Mouse (Mus musculus) layer of hippocampus, postnatal 25 days (tissue): Measurements from ENCODE around the gene Bin2. TPM values are rescaled to one million over a fixed set of nuclear protein-coding genes. Genes with fewer than 3 reads are reported as not detected.
A peak's percentile ranks its signal among the peaks of the same experiment; 100 is the strongest.
"Not testable (repeated sequence)": the region's sequence is repeated elsewhere in the genome, so short reads cannot be mapped to it uniquely, and the experiment has no call there.

Source experiments
- DNase-seq, 2 experiments: peaks; one replicate each; pipeline ENCODE4 v3.0.0; 2022; ENCODE audit warnings: mixed read lengths in 2 of 2, low spot score in 1 of 2; ENCODE audit errors: extremely low spot score in 1 of 2
- total RNA-seq, 2 experiments: library from RNA; stranded (reverse); gene quantifications; 2 replicates each; pipeline ENCODE4 v1.2.3; 2021

Gene Bin2
- total RNA-seq, 2 experiments from 2014 or later, result 5.7 to 6.0 TPM

DNA sequence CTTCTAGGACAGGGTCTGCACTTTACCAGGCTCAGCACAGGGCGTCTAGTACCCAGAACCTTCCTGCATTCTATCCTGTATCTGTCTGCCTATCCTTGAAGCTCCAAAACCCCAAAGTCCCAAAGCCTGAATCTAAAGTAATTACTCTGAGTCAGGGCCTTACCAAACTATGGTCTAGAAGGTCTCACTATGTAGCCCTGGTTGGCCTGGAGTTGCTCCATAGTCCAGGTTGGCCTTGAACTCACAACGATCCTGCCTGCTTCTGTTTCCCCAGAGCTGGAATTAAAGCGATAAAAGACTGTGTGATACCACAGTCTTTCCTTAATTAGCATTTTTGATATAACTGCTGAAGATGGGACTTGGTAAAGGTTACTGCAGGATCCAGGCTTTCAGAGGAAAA lies 44.9 kb downstream of the Bin2 start:
- DNase-seq, result no peak

DNA sequence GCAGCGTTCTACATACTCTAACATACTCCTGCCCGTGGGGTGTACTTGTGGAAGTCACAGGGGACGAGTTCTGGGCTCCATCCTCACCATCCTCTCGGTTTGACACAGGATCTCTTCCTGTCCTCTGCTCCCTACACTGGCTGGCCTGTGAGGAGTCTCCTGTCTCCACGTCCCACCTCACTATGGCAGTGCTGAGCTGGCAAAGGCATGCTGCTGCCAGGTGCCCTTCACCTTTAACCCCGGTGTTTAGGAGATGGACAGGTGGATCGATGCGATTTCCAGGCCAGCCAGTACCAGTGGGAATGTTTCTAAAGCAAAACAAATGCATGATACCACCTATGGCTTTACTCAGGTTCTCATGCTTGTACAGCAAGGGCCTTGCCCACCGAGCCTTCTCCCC lies 45.6 kb downstream of the Bin2 start:
- DNase-seq, result no peak

DNA sequence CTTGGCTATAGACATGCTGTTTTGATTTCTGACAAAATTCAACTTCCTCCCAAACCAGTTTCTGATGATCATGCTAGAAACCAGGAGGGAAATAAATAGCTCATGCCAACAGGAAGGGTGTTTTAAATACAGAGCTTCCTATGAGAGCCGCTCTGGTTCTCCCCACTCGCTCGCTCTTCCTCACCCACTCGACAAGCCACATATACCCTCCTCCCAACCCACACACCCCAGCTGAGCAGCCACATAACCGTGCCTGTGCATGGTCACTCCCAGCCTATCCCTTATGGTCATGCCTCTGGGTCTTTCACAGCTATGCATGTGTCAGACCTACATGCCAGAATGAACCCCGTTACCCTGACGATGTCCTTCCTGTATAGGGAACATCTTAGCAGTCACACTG lies 47.2 kb downstream of the Bin2 start:
- DNase-seq, result no peak

DNA sequence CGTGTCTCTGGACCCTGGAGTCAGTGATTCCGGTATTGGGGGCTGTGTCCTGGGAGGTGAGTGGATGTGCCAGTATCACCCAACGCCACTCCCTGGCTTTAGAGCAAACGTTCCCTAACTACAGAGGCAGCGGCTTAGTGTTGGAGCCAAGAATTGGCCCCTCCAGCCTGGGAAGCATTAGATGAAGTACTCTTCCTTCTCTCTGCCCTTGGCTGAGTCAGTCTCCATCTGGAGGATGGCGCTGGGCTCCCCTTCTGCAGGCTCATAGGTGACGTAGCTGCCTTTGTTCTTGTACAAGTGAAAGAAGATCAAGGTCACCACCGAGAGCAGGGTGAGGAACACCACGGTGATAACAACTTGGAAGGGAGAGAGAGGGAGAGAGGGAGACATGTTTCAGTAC lies 47.7 kb downstream of the Bin2 start:
- DNase-seq, result not testable (repeated sequence)

DNA sequence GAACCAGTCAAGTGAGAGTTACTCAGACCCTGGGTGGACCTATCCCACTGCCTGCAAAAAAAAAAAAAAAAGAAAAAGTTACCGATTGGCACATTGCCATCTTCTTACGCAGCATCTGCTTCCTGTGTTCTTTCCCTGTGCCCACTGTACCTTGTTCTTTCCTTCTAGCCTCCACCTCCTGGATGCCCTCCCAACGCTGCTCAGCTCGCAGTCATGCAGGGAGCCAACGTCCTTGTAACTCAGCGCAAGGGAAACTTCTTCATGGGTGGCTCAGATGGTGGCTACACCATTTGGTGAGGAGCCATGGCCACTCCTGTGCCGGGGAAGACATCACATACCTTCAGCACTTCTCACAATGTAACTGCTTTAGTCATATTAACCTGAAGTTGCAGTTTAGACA lies 50.2 kb downstream of the Bin2 start:
- no peak for DNase-seq

DNA sequence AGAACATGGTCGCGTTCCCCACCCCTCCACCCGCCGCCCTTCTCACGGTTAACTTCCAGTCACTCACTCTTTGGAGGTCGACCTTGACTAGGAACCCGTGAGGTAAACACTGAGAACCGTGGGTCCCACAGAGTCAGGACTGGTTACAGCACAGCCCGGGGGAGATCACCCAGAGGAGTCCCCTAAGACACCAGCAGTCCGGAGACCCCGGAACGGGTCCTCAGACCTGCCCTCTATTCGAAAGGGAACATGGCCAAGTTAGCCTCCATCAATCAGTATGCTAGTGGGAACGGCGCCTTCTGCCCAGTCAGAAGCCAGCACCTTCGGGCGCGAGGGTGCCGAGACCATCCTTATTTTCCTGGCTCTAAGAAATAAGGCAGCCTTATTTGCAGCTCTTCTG lies 53.1 kb downstream of the Bin2 start:
- no peak for DNase-seq

DNA sequence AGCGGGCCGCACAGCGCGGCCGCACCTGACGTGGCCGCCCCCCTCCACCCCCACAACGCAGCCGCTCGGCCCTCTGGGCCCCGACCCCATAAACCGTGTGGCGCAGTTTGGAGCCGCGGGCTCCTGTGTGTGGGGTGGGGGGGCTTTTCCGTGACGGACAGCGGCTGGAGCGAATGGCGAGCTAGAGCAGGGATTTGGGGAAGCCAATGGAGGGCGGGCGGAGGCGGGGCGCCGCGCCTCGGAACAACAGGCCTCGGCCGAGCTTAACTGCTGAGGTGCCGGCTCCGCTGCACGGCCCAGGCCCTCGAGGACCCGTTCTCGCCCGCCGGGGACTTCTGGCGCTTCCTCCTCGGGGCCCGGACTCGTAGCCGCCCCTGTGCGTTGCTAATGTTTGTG lies 53.5 kb downstream of the Bin2 start:
- peak; percentile 83 to 89 for DNase-seq

DNA sequence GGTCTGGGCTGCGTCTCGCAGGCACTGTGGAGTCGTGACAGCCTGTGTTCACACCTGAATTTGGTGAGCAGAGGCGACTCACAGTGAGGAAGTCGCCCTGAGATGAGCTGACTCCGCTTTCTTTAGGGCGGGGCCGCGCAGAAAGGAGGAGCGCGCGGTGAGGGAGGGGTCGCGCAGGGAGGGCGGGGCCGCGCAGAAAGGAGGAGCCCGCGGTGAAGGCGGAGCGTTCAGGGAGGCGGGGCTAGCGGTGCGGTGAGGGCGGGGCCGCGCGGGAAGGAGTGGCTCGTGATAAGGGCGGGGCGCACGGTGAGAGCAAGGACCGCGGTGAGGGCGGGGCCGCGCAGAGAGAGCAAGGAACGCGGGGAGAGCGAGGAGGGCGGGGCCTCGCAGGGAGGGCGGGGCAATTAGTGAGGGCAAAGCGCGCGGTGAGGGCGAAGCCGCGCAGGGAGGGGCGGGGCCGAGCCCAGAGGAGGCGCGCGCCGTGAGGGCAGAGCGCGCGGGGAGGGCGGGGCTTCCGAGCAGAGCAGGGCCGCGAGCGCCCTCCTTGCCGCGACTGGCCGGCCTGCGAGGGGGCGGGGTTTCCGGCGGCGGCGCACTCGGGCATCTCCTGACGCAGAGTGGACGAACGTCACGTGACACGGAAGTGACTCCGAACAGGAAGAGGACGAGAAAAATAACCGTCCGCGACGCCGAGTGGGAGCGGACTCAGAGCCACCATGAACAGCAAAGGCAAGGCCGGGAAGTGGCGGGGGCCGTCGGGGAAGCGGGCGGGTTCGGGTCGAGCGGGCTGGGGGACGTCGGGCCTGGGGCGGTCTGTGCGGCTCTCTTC lies 54.1 kb downstream of the Bin2 start, which contains the start of gene Dazap2:
TSS of gene Dazap2 (plus strand) at position 354 of the 829 bp plus-strand sequence.
- DNase-seq, result peak; percentile 88 to 92

DNA sequence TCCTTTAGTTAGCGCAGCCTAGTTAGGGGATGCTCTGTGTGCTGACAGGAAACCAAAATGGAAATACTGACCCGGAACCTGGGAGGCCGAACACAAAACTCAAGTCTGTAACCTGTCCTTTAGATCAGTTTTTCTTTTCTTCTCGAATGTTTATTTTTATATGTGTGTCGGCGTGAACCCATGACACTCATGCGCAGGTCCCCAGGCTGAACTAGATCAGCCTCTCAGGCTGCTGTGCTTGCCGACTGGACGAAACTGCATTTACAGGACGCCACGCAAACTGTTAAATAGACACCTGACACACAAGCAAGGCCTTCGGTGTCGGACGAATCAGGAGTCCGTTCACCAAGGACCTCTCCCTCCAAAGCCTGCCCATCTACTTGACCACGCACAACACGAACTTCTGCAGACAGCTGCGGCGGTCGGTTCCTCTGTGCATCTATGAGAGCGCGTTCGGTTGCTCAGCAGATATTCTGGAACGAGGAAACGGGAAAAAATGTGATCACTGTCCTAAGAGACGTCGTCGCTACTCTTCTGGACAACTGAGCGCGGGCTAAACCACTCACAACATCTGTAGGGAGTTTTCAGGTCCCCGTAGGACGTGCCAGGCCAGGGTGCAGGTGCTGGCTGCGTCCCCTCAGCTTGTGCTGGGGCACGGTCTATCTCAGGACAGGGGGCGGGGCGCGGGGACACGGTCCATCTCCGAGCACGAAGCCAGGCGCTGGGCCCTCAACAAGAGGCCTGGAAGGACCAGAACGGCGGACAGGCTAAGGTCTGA lies 54.9 kb downstream of the Bin2 start:
- DNase-seq, result no peak

DNA sequence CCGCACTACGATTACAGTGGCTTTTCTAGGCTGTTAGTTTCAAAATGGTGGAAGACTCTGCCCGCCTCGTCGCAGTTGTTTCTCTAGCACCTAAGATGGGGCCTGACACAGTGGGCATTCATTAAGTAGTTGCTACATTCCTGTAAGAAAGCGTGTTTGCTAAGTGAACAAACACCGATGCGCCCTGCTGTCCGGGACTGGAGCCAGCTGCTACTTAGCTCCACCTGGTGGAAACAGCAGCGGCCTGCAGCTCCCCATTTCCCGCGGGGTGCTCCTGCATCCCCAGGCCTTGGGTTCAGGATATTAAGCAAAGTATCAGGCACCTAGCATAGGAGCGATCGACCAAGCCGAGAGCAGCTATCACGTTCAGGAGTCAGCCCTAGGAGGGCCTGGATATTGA lies 55.8 kb downstream of the Bin2 start:
- peak; percentile 67 to 83 for DNase-seq

DNA sequence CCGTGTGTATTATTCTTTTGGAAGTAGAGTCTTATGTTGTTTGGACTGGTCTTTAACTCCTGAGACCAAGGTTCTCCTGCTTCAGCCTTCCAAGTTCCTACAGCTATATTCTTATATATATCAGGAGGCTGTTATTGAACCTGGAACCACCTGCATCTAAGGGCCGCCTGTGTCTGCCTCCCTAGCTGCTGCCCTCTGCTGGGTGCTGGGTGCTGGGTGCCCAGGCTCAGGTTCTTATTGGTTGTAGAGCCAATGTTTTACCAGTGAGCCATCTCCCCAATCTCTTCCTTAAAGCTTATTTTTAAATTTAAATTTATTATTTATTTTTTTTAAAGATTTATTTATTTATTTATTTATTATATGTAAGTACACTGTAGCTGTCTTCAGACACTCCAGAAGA lies 56.9 kb downstream of the Bin2 start:
- DNase-seq, result no peak

DNA sequence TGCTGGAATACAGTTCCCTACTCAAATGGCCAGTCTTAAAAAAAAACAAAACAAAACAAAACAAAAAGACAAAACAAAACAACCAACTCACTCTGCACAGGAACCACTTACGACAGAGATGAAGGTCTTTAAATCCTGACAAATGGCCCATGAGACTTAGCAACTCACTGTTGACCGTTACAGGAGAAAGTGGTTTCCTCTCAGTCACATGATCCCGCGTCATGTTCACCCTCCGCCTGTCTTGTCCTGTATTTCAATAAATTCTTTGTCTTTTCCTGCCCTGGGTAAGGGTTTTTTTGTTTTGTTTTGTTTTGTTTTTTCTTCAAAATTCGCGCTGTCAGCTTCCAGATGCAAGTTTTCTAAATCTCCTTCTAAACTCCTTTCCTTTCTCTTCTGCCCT lies 57.4 kb downstream of the Bin2 start:
- no peak for DNase-seq

DNA sequence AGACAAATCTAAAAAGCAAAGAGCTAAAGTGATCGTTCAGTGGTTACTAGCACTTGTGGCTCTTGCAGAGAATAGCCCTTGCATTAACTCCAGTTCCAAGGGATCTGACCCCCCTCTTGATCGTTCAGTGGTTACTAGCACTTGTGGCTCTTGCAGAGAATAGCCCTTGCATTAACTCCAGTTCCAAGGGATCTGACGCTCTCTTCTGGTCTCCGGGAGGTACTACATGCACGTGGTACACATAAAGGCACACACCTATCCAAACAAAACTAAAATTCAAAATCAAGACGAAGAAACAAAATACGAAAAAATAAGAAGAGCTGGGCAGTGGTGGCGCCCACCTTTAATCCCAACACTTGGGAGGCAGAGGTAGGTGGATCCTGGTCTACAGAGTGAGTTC lies 62.7 kb downstream of the Bin2 start:
- DNase-seq, result not testable (repeated sequence)

DNA sequence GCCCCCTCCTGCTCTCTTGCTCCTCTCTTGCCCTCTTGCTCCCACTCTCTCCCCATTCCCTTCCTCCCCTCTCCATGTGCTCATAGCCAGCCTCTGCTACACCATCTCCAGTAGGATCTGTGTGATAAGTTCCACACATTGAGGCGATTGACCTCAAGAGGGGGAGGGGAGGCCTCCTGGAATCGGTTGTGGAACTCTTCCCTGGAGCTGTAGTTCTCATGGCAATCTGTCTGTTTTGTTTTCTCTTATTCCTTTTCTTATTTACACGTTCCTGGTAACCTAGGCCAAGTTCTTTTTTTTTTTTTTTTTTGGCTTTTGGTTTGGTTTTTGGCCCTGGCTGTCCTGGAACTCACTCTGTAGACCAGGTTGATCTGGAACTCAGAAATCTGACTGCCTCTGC lies 67.7 kb downstream of the Bin2 start:
- DNase-seq, result no peak

DNA sequence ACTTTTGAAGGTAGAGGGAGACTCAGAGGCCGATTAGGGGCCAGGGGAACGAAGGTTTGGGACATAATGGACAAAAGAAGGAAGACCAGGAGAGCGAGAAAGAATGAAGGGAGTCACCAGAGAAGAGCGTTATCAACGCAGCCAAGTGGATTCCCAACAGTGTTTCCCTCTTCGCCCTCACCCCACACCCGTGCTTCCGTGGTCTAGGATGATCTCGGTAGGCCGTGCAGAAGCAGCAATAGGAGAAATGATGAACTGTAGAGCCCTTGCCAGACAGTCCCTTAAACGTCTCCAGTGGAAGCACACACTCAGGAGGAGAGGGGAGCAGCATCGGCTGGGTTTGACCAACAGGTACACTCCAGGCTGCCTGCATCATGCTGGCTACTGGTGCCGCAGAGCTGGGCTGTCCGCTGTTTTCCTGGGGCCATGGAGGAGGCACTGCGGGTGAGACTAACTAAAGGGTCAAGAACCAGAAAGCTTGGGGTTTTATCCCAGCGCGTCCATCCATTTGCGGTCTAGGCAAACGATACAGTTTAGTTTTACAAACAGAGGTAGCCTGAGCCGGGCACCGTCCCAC lies 68.6 kb downstream of the Bin2 start:
- no peak for DNase-seq

DNA sequence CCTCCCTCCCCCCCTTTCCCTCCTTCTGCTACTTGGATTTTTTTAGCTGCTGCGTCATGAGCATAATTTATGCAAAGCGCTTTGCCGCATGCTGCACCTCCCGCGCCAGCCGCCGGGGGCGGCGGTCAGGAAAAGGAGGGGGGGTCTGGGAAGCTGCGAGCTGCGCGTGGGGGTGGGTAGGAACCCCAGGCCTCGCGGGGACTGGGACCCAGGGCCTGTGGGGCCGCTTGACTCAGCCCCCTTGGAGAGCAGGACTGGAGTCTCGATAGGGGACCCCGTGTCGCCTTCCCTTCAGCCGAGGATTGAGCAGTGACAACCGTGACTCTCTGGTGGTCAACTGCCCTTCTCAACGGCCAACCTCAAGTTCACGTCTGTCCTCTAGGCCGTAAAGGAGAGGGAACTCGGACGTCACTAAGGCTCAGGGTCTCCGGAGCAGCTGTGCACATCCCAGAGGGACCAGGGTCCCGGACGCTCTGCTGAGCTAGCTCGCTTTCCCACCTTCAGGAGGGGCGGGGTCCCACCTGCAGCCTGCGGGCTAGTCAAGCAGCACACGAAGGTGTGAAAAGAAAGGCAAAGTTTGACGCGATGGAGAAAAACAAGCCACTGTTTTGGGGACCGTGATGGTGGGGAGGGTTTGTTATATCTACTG lies 69.2 kb downstream of the Bin2 start:
- DNase-seq, result peak in 1 of 2 experiments; percentile 53

DNA sequence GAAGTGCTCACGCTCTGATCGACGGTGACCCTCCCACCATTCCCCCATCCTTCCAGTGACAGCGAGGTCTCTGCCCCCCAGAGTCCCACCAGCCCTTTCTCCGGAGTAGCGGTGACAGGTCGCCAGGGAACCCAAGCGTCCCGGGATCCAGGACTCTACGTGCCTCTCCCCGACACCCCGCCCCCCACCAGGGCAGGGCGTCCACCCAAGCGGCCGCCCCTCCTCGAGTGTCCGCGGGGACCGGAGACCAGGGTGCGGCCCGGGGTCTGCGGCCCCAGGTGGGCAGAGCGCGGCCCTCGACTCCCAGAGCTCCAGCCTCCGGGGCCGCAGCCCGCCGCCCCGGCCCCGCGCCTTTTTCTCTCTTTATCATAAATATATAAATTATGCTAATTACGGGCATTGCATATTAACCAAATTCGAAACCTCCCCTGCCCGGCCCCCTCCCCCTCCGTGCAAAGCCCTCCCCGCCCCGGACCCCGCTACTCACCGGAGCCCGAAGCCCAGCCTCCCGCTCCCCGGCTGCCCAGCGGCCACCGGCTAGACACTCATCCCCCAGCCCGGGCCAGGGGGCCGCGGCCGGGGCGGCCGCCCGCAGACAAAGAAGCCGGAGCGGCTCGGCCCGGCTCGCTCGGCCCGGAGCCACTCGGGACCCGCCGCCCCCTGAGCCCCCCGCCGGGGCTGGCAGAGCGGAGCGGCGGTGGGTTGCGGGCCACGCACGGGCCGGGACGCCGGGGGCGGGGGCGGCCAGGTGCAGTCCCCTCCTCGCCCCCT lies 69.9 kb downstream of the Bin2 start, which contains the start of gene Pou6f1:
TSS of gene Pou6f1 (minus strand) at position 709 of the 771 bp plus-strand sequence.
- peak; percentile 34 to 49 for DNase-seq

DNA sequence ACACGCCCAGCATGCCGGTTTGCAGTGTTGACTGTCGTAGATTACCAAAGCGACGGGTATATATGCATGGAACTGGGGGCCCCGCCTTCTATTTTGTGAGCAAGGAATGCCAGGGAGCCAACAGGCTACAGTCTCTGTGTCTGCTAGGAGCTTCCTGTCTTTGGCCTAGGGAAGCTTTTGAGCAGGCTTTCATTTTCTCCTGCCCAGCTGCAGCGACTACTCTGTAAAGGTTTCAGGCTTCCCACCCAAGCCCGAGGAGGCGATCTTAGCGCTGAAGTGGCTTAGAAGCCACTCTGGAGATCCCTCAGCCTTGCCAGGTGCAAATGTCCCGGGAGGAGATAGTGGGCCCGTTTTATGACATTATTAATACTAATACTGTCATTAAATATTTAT lies 70.5 kb downstream of the Bin2 start:
- peak in 1 of 2 experiments; percentile 29 for DNase-seq

DNA sequence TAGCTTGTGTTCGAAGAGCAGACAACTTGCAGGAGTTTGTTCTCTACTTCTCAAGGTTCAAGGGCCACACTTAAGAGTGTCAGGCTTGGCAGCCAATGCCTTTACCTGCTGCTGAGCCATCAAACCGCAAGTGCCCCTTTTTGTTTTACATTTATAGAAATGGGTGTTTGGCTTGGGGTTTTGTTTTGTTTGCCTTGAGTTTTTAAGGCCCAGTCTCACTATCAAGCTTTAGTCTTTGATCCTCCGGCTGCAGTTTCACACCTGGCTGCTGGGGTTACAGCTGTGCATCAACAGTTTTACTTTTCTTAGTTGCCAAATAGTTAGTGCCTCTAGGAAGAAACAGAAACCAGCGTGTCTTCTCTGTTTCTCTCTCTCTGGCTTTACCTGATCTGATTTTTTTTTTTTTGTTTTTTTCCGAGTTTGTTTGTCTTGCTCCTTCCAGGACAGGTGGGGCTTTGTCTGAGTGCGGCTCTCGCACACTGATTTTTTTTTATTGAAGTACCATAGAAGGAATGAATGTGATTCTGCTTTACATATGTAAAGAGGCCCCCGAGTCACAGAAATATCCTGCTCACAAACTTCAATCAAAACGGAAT lies 71.0 kb downstream of the Bin2 start:
- no peak for DNase-seq

DNA sequence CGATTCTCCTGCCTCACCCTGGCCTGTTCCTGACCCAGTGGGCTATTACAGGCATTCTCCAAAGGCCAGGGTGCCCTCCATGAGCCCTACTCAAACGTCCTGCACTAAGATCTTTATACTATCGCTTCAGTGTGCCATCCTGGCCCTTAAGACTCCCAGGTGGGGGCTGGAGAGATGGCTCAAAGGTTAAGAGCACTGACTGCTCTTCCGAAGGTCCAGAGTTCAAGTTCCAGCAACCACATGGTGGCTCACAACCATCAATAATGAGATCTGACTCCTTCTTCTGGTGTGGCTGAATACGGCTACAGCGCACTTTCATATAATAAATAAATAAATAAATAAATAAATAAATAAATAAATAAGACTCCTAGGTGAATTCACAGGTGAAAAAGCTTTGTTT lies 76.5 kb downstream of the Bin2 start:
- no peak for DNase-seq
